Mouse (Mus musculus) C2C12 (cell line): Measurements from ENCODE around the gene Slc11a2.

Experiments
- CTCF ChIP-seq: IDR thresholded peaks from one replicate; pipeline ENCODE4 v1.5.1; 2011; ENCODE audit not compliant: control insufficient read depth, insufficient read depth, insufficient read length
- MAX ChIP-seq: IDR thresholded peaks from one replicate; pipeline ENCODE4 v1.6.1; 2011; ENCODE audit warnings: mild to moderate bottlenecking, control low read depth
- MYOD1 ChIP-seq: IDR thresholded peaks from one replicate; pipeline ENCODE4 v1.6.1; 2011; ENCODE audit warnings: low read depth; ENCODE audit not compliant: control insufficient read depth, insufficient read length
- USF1 ChIP-seq: IDR thresholded peaks from one replicate; pipeline ENCODE4 v1.6.1; 2011; ENCODE audit warnings: low read depth, mild to moderate bottlenecking, control low read depth, moderate library complexity

- no peak for TF ChIP-seq USF1
- no peak for TF ChIP-seq CTCF
- no peak for TF ChIP-seq MYOD1
- TF ChIP-seq MAX, result no peak
Observed at GRCm38 (mm10) chr15:100388224-100388835, 36.5 kb downstream of the Slc11a2 start.
